Mouse (Mus musculus): ENCODE measurements around the gene Smc1b.

The Smc1b gene

GRCm38 (mm10) chr15:85131275-85132192 lies at the start of gene Smc1b, which contains the start of gene Ribc2:
Smc1b (minus strand) TSS chr15:85131964.
Ribc2 (plus strand) TSS chr15:85132078.
- Histone ChIP-seq H3K27me3 (ENCODE audit: insufficient read depth, low read length) (peaks cover 33% of the 10 kb centered on the region), H3K36me3 (ENCODE audit: insufficient read depth, low read length) (no peaks in the 10 kb centered on the region), H3K4me1 (replicated peaks; ENCODE audit: low read depth, low read length) (peaks cover 15% of the 10 kb centered on the region), H3K9me3 (ENCODE audit: low read length) (peaks cover 6% of the 10 kb centered on the region), H3K4me3 (replicated peaks; ENCODE audit: low read length) (peak within 1 kb of the TSS; percentile 78)
- TF ChIP-seq CTCF (conservative IDR thresholded peaks at IDR 0.05; ENCODE audit: low read length) (no peak), POU5F1 (IDR thresholded peaks at IDR 0.05; ENCODE audit: borderline replicate concordance, low read length) (no peak), NANOG (IDR thresholded peaks at IDR 0.05; ENCODE audit: borderline replicate concordance, low read length) (no peak)

GRCm38 (mm10) chr15:85180368-85180767 lies 48.6 kb upstream of the Smc1b start:
- H3K36me3 ChIP-seq (ENCODE audit: insufficient read depth, low read length) = no peaks in the 10 kb centered on the region
- TF ChIP-seq NANOG (IDR thresholded peaks at IDR 0.05; ENCODE audit: borderline replicate concordance, low read length) (no peak), POU5F1 (IDR thresholded peaks at IDR 0.05; ENCODE audit: borderline replicate concordance, low read length) (no peak), CTCF (conservative IDR thresholded peaks at IDR 0.05; ENCODE audit: low read length) (no peak)
- H3K27me3 ChIP-seq (ENCODE audit: insufficient read depth, low read length) = peaks cover 35% of the 10 kb centered on the region
- no peaks in the 10 kb centered on the region; the same call in 1 of the 2 replicates for H3K9me3 ChIP-seq (ENCODE audit: low read length)
- H3K4me3 ChIP-seq (replicated peaks; ENCODE audit: low read length) = no peak overlapping the region
- no peaks in the 10 kb centered on the region for H3K4me1 ChIP-seq (replicated peaks; ENCODE audit: low read depth, low read length)

- Histone ChIP-seq H3K4me3 (replicated peaks; ENCODE audit: low read length) (no peak overlapping the region), H3K36me3 (ENCODE audit: insufficient read depth, low read length) (no peaks in the 10 kb centered on the region), H3K9me3 (ENCODE audit: low read length) (no peaks in the 10 kb centered on the region; the same call in 1 of the 2 replicates), H3K27me3 (ENCODE audit: insufficient read depth, low read length) (peaks cover 35% of the 10 kb centered on the region), H3K4me1 (replicated peaks; ENCODE audit: low read depth, low read length) (no peaks in the 10 kb centered on the region)
- no peak for TF ChIP-seq POU5F1 (IDR thresholded peaks at IDR 0.05; ENCODE audit: borderline replicate concordance, low read length)
- TF ChIP-seq CTCF (conservative IDR thresholded peaks at IDR 0.05; ENCODE audit: low read length) = no peak
- TF ChIP-seq NANOG (IDR thresholded peaks at IDR 0.05; ENCODE audit: borderline replicate concordance, low read length) = no peak
These were observed 47.9 kb upstream of the Smc1b start for GRCm38 (mm10) chr15:85179528-85180180.

GRCm38 (mm10) chr15:85178172-85178571 lies 46.4 kb upstream of the Smc1b start:
- peaks cover 33% of the 10 kb centered on the region for H3K27me3 ChIP-seq (ENCODE audit: insufficient read depth, low read length)
- TF ChIP-seq CTCF (conservative IDR thresholded peaks at IDR 0.05; ENCODE audit: low read length) = no peak
- TF ChIP-seq NANOG (IDR thresholded peaks at IDR 0.05; ENCODE audit: borderline replicate concordance, low read length) = no peak
- no peak for TF ChIP-seq POU5F1 (IDR thresholded peaks at IDR 0.05; ENCODE audit: borderline replicate concordance, low read length)
- H3K4me1 ChIP-seq (replicated peaks; ENCODE audit: low read depth, low read length) = no peaks in the 10 kb centered on the region
- no peak overlapping the region for H3K4me3 ChIP-seq (replicated peaks; ENCODE audit: low read length)
- no peaks in the 10 kb centered on the region; the same call in 1 of the 2 replicates for H3K9me3 ChIP-seq (ENCODE audit: low read length)
- H3K36me3 ChIP-seq (ENCODE audit: insufficient read depth, low read length) = no peaks in the 10 kb centered on the region

- Histone ChIP-seq H3K27me3 (ENCODE audit: insufficient read depth, low read length) (peaks cover 37% of the 10 kb centered on the region), H3K4me3 (replicated peaks; ENCODE audit: low read length) (no peak overlapping the region), H3K4me1 (replicated peaks; ENCODE audit: low read depth, low read length) (no peaks in the 10 kb centered on the region), H3K36me3 (ENCODE audit: insufficient read depth, low read length) (no peaks in the 10 kb centered on the region), H3K9me3 (ENCODE audit: low read length) (no peaks in the 10 kb centered on the region; the same call in 1 of the 2 replicates)
- TF ChIP-seq POU5F1 (IDR thresholded peaks at IDR 0.05; ENCODE audit: borderline replicate concordance, low read length) (no peak), NANOG (IDR thresholded peaks at IDR 0.05; ENCODE audit: borderline replicate concordance, low read length) (no peak), CTCF (conservative IDR thresholded peaks at IDR 0.05; ENCODE audit: low read length) (no peak)
These were observed 45.8 kb upstream of the Smc1b start for GRCm38 (mm10) chr15:85177576-85177975.

- no peak for TF ChIP-seq CTCF (conservative IDR thresholded peaks at IDR 0.05; ENCODE audit: low read length)
- no peak for TF ChIP-seq NANOG (IDR thresholded peaks at IDR 0.05; ENCODE audit: borderline replicate concordance, low read length)
- no peak for TF ChIP-seq POU5F1 (IDR thresholded peaks at IDR 0.05; ENCODE audit: borderline replicate concordance, low read length)
These were observed 42.3 kb upstream of the Smc1b start for GRCm38 (mm10) chr15:85174060-85174459.

GRCm38 (mm10) chr15:85173425-85173824 lies 41.7 kb upstream of the Smc1b start:
- Histone ChIP-seq H3K9me3 (ENCODE audit: low read length) (no peaks in the 10 kb centered on the region; the same call in 1 of the 2 replicates), H3K27me3 (ENCODE audit: insufficient read depth, low read length) (peaks cover 27% of the 10 kb centered on the region), H3K4me3 (replicated peaks; ENCODE audit: low read length) (no peak overlapping the region), H3K36me3 (ENCODE audit: insufficient read depth, low read length) (no peaks in the 10 kb centered on the region), H3K4me1 (replicated peaks; ENCODE audit: low read depth, low read length) (no peaks in the 10 kb centered on the region)
- TF ChIP-seq NANOG (IDR thresholded peaks at IDR 0.05; ENCODE audit: borderline replicate concordance, low read length) (no peak), CTCF (conservative IDR thresholded peaks at IDR 0.05; ENCODE audit: low read length) (no peak), POU5F1 (IDR thresholded peaks at IDR 0.05; ENCODE audit: borderline replicate concordance, low read length) (no peak)

More at GRCm38 (mm10) chr15:85174060-85174459, 42.3 kb upstream of the Smc1b start:
- Histone ChIP-seq H3K4me1 (replicated peaks; ENCODE audit: low read depth, low read length) (no peaks in the 10 kb centered on the region), H3K27me3 (ENCODE audit: insufficient read depth, low read length) (peaks cover 31% of the 10 kb centered on the region), H3K9me3 (ENCODE audit: low read length) (no peaks in the 10 kb centered on the region; the same call in 1 of the 2 replicates), H3K36me3 (ENCODE audit: insufficient read depth, low read length) (no peaks in the 10 kb centered on the region), H3K4me3 (replicated peaks; ENCODE audit: low read length) (no peak overlapping the region)

GRCm38 (mm10) chr15:85172054-85172453 lies 40.3 kb upstream of the Smc1b start:
- no peak overlapping the region for H3K4me3 ChIP-seq (replicated peaks; ENCODE audit: low read length)
- no peak for TF ChIP-seq POU5F1 (IDR thresholded peaks at IDR 0.05; ENCODE audit: borderline replicate concordance, low read length)
- TF ChIP-seq NANOG (IDR thresholded peaks at IDR 0.05; ENCODE audit: borderline replicate concordance, low read length) = no peak
- TF ChIP-seq CTCF (conservative IDR thresholded peaks at IDR 0.05; ENCODE audit: low read length) = no peak
- no peaks in the 10 kb centered on the region for H3K36me3 ChIP-seq (ENCODE audit: insufficient read depth, low read length)
- peaks cover 3% of the 10 kb centered on the region; the same call in 1 of the 2 replicates for H3K4me1 ChIP-seq (replicated peaks; ENCODE audit: low read depth, low read length)
- no peaks in the 10 kb centered on the region; the same call in 1 of the 2 replicates for H3K9me3 ChIP-seq (ENCODE audit: low read length)
- peaks cover 35% of the 10 kb centered on the region for H3K27me3 ChIP-seq (ENCODE audit: insufficient read depth, low read length)

Measured in E14TG2a.4 (cell line).